Mouse (Mus musculus) bone marrow, adult 2 months (tissue): ENCODE results near the gene 4930590J08Rik. TPM values are rescaled to one million over a fixed set of nuclear protein-coding genes. Genes with fewer than 3 reads are reported as not detected.

Source experiments
- H3K27ac ChIP-seq: fragments of 200-500 bp; 2 replicates; pipeline ENCODE4 v1.5.1; 2012; ENCODE audit warnings: low read depth, mild to moderate bottlenecking, control low read depth, inconsistent platforms, low read length; ENCODE audit not compliant: control insufficient read depth, poor library complexity, insufficient read depth
- H3K4me1 ChIP-seq: fragments of 200-500 bp; 2 replicates; pipeline ENCODE4 v1.6.1; 2011; ENCODE audit warnings: low read length; ENCODE audit not compliant: control insufficient read depth, insufficient read depth
- H3K4me3 ChIP-seq: fragments of 200-500 bp; replicated peaks from 2 replicates; pipeline ENCODE3; 2011; ENCODE audit warnings: mild to moderate bottlenecking, low read depth, low read length, control low read depth; ENCODE audit not compliant: control insufficient read depth
- CTCF ChIP-seq: fragments of 200-500 bp; IDR thresholded peaks from 2 replicates; pipeline ENCODE4 v1.5.1; 2011; ENCODE audit warnings: low read length, control low read depth; ENCODE audit not compliant: control insufficient read depth, insufficient read depth
- POLR2A ChIP-seq: fragments of 200-500 bp; IDR thresholded peaks from 2 replicates; pipeline ENCODE4 v1.6.1; 2011; ENCODE audit warnings: low read depth, mild to moderate bottlenecking, control low read depth, low read length, borderline replicate concordance; ENCODE audit not compliant: control insufficient read depth
- WGBS: fragments of 180-500 bp; shearing (Covaris S2); methylation state at CpG from one replicate; pipeline ENCODE4 v1.1.7; 2018; 5-methylcytosine and 5-hydroxymethylcytosine counted together
- polyA plus RNA-seq: library from polyadenylated mRNA; stranded (reverse); fragments of >200 nt; gene quantifications from 2 replicates; pipeline ENCODE4 v1.2.4, GENCODE M21; 2011; ENCODE audit warnings: low replicate concordance; ENCODE audit not compliant: missing spikeins, insufficient read depth, insufficient read length

Gene 4930590J08Rik
- polyA plus RNA-seq, 1 experiment, result not detected

DNA sequence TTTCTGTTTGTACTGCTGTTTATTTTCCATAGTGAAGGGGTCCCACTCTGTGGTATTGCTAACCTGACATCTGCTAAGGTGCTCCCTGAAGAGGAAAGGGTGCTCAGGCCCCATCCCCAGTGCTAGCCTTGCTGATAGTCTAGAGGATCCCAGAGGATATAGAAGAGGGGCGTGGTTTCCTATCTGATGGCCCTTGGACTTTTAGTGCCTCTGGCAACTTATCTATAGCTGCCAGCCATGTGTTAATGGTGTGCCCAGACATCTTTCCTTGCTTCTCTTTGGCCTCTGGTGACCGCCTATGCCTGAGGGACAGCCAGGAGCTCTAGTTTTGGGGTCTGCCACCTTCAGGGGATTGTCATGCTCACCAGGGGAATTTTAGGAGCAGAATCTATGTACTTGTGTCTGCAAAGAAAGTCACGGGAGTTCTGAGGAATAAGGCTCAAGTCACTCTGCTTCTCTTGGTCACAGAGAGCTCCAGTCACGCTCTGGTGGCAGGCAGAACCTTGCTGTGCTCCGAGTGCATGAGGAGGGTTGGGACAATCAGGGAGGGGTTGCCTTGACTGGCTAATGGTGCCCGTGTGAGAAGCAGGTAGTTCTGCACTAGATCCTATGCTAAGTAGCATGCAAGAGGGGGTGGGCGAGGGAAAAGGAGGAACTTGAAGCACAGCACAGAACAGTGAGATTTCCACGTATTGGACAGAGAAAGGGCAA, 91.3 kb downstream of the 4930590J08Rik start:
- 45% methylated on average over 8 of the region's 8 CpGs for WGBS
- TF ChIP-seq POLR2A (no peak), CTCF (no peak)
- Histone ChIP-seq H3K27ac (no peak overlapping the region), H3K4me1 (no peaks in the 10 kb centered on the region; the same call in 1 of the 2 replicates), H3K4me3 (no peak overlapping the region)

DNA sequence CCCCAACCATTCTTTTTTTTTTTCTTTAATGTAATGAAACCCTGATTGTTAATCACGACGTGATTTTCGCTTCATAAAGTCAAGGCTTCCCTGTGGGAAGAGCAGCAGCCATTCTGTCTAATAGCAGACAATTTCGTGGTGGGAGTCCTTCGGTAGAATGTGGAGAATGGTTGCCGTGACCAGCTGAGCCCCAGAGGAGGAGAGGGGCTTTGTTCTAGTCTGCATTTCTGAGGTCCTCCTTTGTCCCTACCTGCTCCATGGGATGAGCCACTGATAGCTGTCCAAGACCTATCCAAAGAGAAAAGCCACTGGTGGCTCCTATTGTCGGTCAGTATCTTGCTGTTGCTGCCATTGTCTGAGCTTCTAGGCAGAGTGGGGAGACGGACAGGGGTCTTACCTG, 93.5 kb downstream of the 4930590J08Rik start:
- peaks cover 2% of the 10 kb centered on the region for H3K4me1 ChIP-seq
- no peak for TF ChIP-seq CTCF
- no peak for TF ChIP-seq POLR2A
- 77% methylated on average over 8 of the region's 8 CpGs for WGBS
- H3K27ac ChIP-seq, result no peak overlapping the region
- no peak overlapping the region for H3K4me3 ChIP-seq

Other genes with a start within 250 kb of the 4930590J08Rik start
- 18.5 and 36.3 TPM in 2 replicates for gene Slc6a6, start 218.8 kb upstream of the 4930590J08Rik start, polyA plus RNA-seq
- gene Grip2, start 75.6 kb upstream of the 4930590J08Rik start, polyA plus RNA-seq, result not detected in 2 replicates
- 25.3 and 25.8 TPM in 2 replicates for gene Ccdc174, start 24.8 kb upstream of the 4930590J08Rik start, polyA plus RNA-seq
- gene Fgd5, start 76.1 kb downstream of the 4930590J08Rik start, polyA plus RNA-seq, result 1.1 and 3.7 TPM in 2 replicates
- 14.5 and 19.9 TPM in 2 replicates for gene Nr2c2, start 188.6 kb downstream of the 4930590J08Rik start, polyA plus RNA-seq